Mouse (Mus musculus): ENCODE results near the gene Pdlim7. TPM values are rescaled to one million over a fixed set of nuclear protein-coding genes. Genes with fewer than 3 reads are reported as not detected.

Pdlim7 gene
- polyA plus RNA-seq (2014; fragmentation: Illumina TruSeq; extraction: RNeasy Lipid Tissue Mini Kit (QIAGEN cat#74804); ENCODE audit: low read depth, low replicate concordance), result 0.17 TPM

GRCm38 (mm10) chr13:55513111-55513748, at the start of gene Pdlim7:
Gene Pdlim7 (minus strand): TSS chr13:55513676.

GRCm38 (mm10) chr13:55536194-55537175, 23.0 kb upstream of the Pdlim7 start, which contains the start of gene Ddx41:
Gene Ddx41 (minus strand): TSS chr13:55536658.

GRCm38 (mm10) chr13:55529198-55529915, 15.9 kb upstream of the Pdlim7 start, which contains the start of gene Dok3:
Gene Dok3 (minus strand): TSS chr13:55529296.

GRCm38 (mm10) chr13:55487578-55488498, 25.6 kb downstream of the Pdlim7 start, which contains the start of gene Dbn1:
Gene Dbn1 (minus strand): TSS chr13:55488111.

GRCm38 (mm10) chr13:55464027-55464884, 49.2 kb downstream of the Pdlim7 start, which contains the start of gene Prr7:
Gene Prr7 (plus strand): TSS chr13:55464267.

Other genes starting within 250 kb of the Pdlim7 start
- 7.9 TPM for gene Prelid1, start 193.2 kb downstream of the Pdlim7 start, polyA plus RNA-seq (2014; fragmentation: Illumina TruSeq; extraction: RNeasy Lipid Tissue Mini Kit (QIAGEN cat#74804); ENCODE audit: low read depth, low replicate concordance)
- gene Rab24, start 191.7 kb downstream of the Pdlim7 start, polyA plus RNA-seq (2014; fragmentation: Illumina TruSeq; extraction: RNeasy Lipid Tissue Mini Kit (QIAGEN cat#74804); ENCODE audit: low read depth, low replicate concordance), result 10.7 TPM
- gene Mxd3, start 183.9 kb downstream of the Pdlim7 start, polyA plus RNA-seq (2014; fragmentation: Illumina TruSeq; extraction: RNeasy Lipid Tissue Mini Kit (QIAGEN cat#74804); ENCODE audit: low read depth, low replicate concordance), result not detected
- 45.9 TPM for gene Lman2, start 150.9 kb downstream of the Pdlim7 start, polyA plus RNA-seq (2014; fragmentation: Illumina TruSeq; extraction: RNeasy Lipid Tissue Mini Kit (QIAGEN cat#74804); ENCODE audit: low read depth, low replicate concordance)
- gene Rgs14, start 143.9 kb downstream of the Pdlim7 start, polyA plus RNA-seq (2014; fragmentation: Illumina TruSeq; extraction: RNeasy Lipid Tissue Mini Kit (QIAGEN cat#74804); ENCODE audit: low read depth, low replicate concordance), result not detected
- not detected for gene Slc34a1, start 115.5 kb downstream of the Pdlim7 start, polyA plus RNA-seq (2014; fragmentation: Illumina TruSeq; extraction: RNeasy Lipid Tissue Mini Kit (QIAGEN cat#74804); ENCODE audit: low read depth, low replicate concordance)
- gene Pfn3, start 98.4 kb downstream of the Pdlim7 start, polyA plus RNA-seq (2014; fragmentation: Illumina TruSeq; extraction: RNeasy Lipid Tissue Mini Kit (QIAGEN cat#74804); ENCODE audit: low read depth, low replicate concordance), result not detected
- not detected for gene F12, start 86.9 kb downstream of the Pdlim7 start, polyA plus RNA-seq (2014; fragmentation: Illumina TruSeq; extraction: RNeasy Lipid Tissue Mini Kit (QIAGEN cat#74804); ENCODE audit: low read depth, low replicate concordance)
- 7.3 TPM for gene Grk6, start 68.6 kb downstream of the Pdlim7 start, polyA plus RNA-seq (2014; fragmentation: Illumina TruSeq; extraction: RNeasy Lipid Tissue Mini Kit (QIAGEN cat#74804); ENCODE audit: low read depth, low replicate concordance)
- not detected for gene Prr7, start 49.4 kb downstream of the Pdlim7 start, polyA plus RNA-seq (2014; fragmentation: Illumina TruSeq; extraction: RNeasy Lipid Tissue Mini Kit (QIAGEN cat#74804); ENCODE audit: low read depth, low replicate concordance)
- 1.9 TPM for gene Dbn1, start 25.6 kb downstream of the Pdlim7 start, polyA plus RNA-seq (2014; fragmentation: Illumina TruSeq; extraction: RNeasy Lipid Tissue Mini Kit (QIAGEN cat#74804); ENCODE audit: low read depth, low replicate concordance)
- gene Dok3, start 15.6 kb upstream of the Pdlim7 start, polyA plus RNA-seq (2014; fragmentation: Illumina TruSeq; extraction: RNeasy Lipid Tissue Mini Kit (QIAGEN cat#74804); ENCODE audit: low read depth, low replicate concordance), result not detected
- gene Ddx41, start 23.0 kb upstream of the Pdlim7 start, polyA plus RNA-seq (2014; fragmentation: Illumina TruSeq; extraction: RNeasy Lipid Tissue Mini Kit (QIAGEN cat#74804); ENCODE audit: low read depth, low replicate concordance), result 2.4 TPM
- gene Fam193b, start 57.4 kb upstream of the Pdlim7 start, polyA plus RNA-seq (2014; fragmentation: Illumina TruSeq; extraction: RNeasy Lipid Tissue Mini Kit (QIAGEN cat#74804); ENCODE audit: low read depth, low replicate concordance), result 4.1 TPM
- gene Tmed9, start 60.1 kb upstream of the Pdlim7 start, polyA plus RNA-seq (2014; fragmentation: Illumina TruSeq; extraction: RNeasy Lipid Tissue Mini Kit (QIAGEN cat#74804); ENCODE audit: low read depth, low replicate concordance), result 86.5 TPM
- 2.7 TPM for gene B4galt7, start 86.2 kb upstream of the Pdlim7 start, polyA plus RNA-seq (2014; fragmentation: Illumina TruSeq; extraction: RNeasy Lipid Tissue Mini Kit (QIAGEN cat#74804); ENCODE audit: low read depth, low replicate concordance)
- gene Caml, start 109.3 kb upstream of the Pdlim7 start, polyA plus RNA-seq (2014; fragmentation: Illumina TruSeq; extraction: RNeasy Lipid Tissue Mini Kit (QIAGEN cat#74804); ENCODE audit: low read depth, low replicate concordance), result 48.3 TPM
- gene Ddx46, start 121.4 kb upstream of the Pdlim7 start, polyA plus RNA-seq (2014; fragmentation: Illumina TruSeq; extraction: RNeasy Lipid Tissue Mini Kit (QIAGEN cat#74804); ENCODE audit: low read depth, low replicate concordance), result 69.3 TPM
- gene B230219D22Rik, start 179.4 kb upstream of the Pdlim7 start, polyA plus RNA-seq (2014; fragmentation: Illumina TruSeq; extraction: RNeasy Lipid Tissue Mini Kit (QIAGEN cat#74804); ENCODE audit: low read depth, low replicate concordance), result 189 TPM
- gene Txndc15, start 201.0 kb upstream of the Pdlim7 start, polyA plus RNA-seq (2014; fragmentation: Illumina TruSeq; extraction: RNeasy Lipid Tissue Mini Kit (QIAGEN cat#74804); ENCODE audit: low read depth, low replicate concordance), result 150 TPM
- 23.8 TPM for gene Pcbd2, start 213.7 kb upstream of the Pdlim7 start, polyA plus RNA-seq (2014; fragmentation: Illumina TruSeq; extraction: RNeasy Lipid Tissue Mini Kit (QIAGEN cat#74804); ENCODE audit: low read depth, low replicate concordance)

Measured in adrenal gland, adult 10 weeks (tissue).